Mouse (Mus musculus) B cell, adult (primary cell): ENCODE measurements around the gene Pde6d. TPM values are rescaled to one million over a fixed set of nuclear protein-coding genes. Genes with fewer than 3 reads are reported as not detected.

Experiments
- total RNA-seq: library from RNA; stranded (reverse); gene quantifications from 4 replicates; pipeline ENCODE4 v1.2.4, GENCODE M21; 2023; ENCODE audit not compliant: inconsistent age

The Pde6d gene
- total RNA-seq = 17.6 to 25.3 TPM (median 23.5 TPM) in 4 replicates

GRCm38 (mm10) chr1:86582451-86583096, at the start of gene Pde6d, which contains the start of gene Cops7b:
Gene Pde6d, minus strand, starts transcription at chr1:86582629.
Gene Cops7b, plus strand, starts transcription at chr1:86582904.

GRCm38 (mm10) chr1:86526116-86526788, 56.2 kb downstream of the Pde6d start, which contains the start of gene Ptma:
Gene Ptma, plus strand, starts transcription at chr1:86526726.

Other genes with a start within 250 kb of the Pde6d start
- gene Ncl, start 223.2 kb downstream of the Pde6d start, total RNA-seq = 528 to 575 TPM (median 550 TPM) in 4 replicates
- gene Nmur1, start 156.4 kb downstream of the Pde6d start, total RNA-seq = not detected in 4 replicates
- gene Tex44, start 156.3 kb downstream of the Pde6d start, total RNA-seq = not detected in 4 replicates
- 1,773 to 1,963 TPM (median 1,863 TPM) in 4 replicates for gene Ptma, start 55.9 kb downstream of the Pde6d start, total RNA-seq
- 11.5 to 14.7 TPM (median 14.4 TPM) in 4 replicates for gene Cops7b, start 275 bp upstream of the Pde6d start, total RNA-seq
- gene Nppc, start 87.9 kb upstream of the Pde6d start, total RNA-seq = not detected in 4 replicates
- gene Dis3l2, start 121.2 kb upstream of the Pde6d start, total RNA-seq = 22.3 to 23.6 TPM (median 22.8 TPM) in 4 replicates